Mouse (Mus musculus): ENCODE data around the gene Pou2f2.
"Not testable (repeated sequence)": the region's sequence is repeated elsewhere in the genome, so short reads cannot be mapped to it uniquely, and the experiment has no call there.

Gene Pou2f2

DNA sequence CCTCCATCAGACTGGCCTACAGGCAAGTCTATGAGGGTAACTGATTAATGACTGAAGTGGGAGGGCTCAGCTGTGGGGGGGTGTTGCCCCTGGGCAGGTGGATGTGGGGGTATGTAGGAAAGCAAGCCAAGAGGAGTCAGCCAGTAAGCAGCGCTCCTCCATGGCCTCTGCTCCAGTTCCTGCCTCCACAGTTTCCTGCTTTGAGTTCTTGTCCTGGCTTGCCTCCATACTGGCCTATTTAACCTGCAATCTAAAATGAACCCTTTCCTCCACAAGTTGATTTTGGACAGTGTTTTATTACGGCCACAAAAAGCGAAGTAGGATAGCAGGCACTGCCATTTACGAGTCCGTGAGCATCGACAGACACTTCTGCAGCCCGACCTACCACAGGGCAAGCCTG, 112.2 kb downstream of the Pou2f2 start:
- in situ Hi-C loops (cut with MboI): no loop called here

DNA sequence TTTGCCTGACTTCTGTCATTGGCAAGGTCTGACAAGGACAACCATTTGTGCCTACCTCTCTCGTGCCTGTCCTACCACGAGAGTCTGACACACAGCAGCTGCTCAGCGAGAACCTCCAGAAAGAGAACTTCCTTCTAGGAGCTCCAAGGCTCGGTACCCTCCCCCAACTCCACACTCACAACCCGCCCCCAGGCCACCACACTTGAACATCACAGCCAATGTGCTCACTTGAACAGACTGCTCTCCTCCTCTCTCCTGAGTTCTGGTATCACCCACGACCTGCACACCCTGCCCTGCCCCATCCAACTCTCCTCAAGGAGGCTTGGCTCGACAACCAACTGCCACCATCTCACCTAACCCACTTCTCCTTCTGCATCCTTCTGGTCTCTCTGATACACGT, 115.6 kb downstream of the Pou2f2 start:
- in situ Hi-C loops (cut with MboI): no loop called here

DNA sequence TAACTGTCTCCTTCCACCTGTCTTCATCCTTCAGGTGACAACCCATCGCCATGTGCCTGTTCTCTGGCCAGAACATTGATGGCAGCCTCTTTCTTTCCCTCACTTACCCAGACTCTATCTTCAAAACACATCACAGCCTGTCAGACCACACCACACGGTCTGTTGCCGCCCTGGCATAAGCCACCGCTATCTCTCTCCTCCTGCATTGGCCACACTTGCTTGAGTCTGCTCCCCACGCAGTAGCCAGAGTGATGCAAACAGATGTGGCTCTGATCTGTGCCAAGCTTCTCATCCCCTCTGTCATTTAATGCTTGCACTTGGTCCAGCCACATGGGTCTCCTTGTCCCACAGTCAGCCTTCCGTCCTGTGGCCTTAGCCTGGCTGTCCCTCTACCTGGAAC, 116.2 kb downstream of the Pou2f2 start:
- in situ Hi-C loops (cut with MboI): no loop called here

DNA sequence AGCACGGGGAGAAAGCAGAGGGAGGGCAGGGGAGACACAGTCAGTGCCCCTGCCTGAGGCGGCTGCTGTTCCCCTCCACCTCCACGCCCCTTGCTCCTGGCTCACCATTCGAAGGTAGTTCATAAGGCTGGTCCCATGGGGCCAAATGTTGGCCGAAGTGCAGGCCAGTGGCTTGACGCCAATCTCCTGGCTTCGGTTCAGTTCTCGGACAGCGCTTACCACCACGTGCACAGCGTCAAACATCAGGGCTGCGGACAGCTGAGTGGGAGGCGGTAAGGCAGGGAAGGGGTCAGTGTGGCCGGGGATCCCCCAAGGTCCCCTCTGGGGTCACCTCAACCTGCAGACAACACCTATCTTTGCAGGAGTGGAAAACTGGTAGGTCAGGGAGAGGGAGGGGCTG, 120.7 kb downstream of the Pou2f2 start:
- in situ Hi-C loops (cut with MboI): no loop called here

DNA sequence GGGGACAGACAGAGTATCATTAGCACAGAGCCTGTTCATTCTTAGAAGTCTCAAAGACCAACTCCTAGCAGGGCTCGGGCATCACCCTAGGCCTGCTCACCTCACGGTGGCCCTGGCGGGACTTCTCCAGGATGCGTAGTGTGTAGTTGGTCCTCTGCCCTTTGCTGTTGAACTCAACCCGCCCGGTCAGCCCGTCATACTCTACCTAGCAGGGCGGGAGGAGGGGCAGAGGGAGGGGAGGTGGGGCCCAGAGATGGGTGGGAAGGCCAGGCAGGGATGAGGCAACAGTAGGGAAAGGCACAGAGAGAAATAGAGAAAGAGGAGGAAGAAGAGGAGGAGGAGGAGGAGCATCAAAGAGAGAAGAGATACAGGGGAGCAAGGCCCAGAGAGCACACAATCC, 121.1 kb downstream of the Pou2f2 start:
- in situ Hi-C loops (cut with MboI): no loop called here

DNA sequence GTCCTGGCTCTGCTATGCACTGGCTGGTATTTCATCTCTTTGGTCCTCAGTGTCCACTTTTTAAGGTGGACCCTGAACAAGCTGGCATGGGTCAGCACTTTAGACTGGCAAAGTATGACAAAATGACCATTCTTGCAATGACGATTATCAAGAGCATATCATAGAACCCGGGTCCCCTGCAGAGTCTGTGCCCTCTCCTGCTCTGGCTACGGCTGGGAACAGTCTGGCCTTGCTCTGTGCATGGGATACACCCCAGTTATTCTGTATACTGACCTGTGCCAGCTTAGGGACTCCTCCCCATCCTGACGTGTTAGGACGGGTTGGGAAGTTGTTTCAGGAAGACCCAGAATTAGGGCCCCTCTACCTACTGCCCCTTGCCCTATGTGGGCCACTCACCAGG, 121.6 kb downstream of the Pou2f2 start:
- in situ Hi-C loops (cut with MboI): no loop called here

DNA sequence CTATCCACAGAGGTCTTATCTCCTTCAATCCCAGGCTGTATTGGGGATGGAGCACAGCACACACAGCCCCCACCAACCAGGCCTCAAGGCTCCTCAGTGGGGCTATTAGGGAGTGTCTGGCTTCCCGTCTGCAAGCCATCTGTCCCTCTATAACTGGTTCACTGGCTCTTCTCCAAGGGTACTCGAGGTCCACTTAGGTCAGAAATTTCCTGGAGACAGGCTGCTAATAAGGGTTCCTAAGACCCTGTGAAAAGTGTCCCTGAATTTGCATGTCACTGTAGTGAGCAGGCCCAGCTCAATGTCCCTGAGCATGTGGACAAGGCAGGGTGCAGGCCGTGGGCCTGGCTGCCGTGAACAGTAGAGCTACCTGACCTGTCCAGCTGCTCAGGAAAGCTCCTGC, 122.6 kb downstream of the Pou2f2 start:
- in situ Hi-C loops (cut with MboI): no loop called here

DNA sequence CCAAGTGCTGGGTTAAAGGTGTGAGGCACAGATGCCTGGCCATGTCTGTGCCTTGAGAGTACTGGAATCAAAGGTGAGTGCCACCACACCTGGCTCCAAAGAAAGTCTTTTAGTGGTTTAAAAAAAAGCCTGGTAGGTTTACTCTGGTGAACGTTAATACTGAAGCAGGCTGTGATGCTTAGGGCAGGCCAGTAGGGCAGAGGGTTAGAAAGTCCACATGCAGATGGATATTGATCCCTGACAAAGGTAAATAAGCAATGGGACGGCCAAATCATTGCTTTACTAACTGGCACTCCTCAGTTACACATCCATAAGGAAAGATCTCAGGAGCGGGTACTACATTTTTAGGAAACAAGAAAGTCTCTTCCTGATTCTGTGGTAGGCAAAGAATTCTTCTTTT, 126.9 kb downstream of the Pou2f2 start:
- in situ Hi-C loops (cut with MboI): no loop called here

DNA sequence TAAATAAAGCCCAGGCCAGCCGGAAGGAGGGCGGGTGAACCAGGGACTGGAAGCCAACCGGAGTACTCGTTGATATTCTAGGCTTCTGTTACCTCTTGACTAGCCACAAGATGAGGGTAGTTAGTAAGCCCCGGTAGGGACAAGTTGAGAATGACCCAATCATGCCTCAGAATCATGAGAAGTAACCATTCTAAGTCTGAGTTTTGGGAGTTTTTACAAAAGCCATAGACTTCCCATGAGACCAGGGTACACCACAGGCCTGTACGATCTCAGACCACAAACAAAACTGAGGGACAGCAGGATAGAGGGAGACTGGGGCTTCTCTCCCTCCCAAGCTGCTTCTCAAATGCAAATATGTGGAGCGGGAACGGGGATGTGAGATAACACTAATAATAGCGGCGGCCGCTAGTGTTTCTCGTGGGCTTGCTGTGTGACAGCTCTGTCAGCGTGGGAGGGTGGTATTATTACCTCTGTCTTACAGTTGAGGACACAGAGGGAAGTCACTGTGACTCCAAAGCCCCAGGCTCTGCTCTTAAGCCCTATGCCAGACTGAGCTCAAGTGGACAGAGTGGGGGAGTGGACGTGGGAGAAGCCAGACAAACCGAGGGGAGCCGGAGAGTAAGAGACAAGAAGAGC, 130.1 kb downstream of the Pou2f2 start:
- in situ Hi-C loops (cut with MboI): no loop called here

DNA sequence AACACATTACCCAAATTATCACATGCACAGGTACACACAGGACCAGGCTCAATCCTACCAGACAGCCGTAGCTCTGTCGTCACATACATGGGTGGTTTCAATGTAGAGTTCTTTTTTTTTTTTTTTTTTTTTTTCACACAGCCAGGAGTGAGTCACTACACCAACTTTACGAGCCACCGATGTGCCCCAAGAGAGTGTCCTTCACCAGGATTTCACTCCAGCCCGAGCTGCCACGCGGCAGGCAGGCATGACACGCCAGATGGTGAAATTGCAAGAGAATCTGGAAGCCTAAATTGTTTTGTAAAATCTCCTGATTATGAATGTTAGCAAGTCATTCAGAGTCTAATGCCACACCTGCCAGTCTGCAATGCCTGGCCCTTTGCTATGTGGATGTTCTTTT, 132.2 kb downstream of the Pou2f2 start:
- in situ Hi-C loops (cut with MboI): no loop called here

DNA sequence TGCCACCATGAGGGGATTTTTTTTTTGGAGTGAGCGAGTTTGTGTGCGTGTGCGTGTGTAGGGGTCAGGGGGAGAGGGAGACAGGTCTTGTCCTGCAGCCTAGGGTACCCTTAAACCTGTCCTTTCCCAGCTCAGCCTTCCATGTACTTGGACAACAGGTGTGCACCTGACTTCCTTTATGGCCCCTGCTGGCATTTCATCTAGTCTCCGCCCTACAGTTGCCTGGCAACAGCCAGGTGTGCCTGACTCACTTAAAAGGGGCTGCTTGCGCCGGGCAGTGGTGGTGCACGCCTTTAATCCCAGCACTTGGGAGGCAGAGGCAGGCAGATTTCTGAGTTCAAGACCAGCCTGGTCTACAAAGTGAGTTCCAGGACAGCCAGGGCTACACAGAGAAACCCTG, 134.9 kb downstream of the Pou2f2 start:
- in situ Hi-C loops (cut with MboI): not testable (repeated sequence)

DNA sequence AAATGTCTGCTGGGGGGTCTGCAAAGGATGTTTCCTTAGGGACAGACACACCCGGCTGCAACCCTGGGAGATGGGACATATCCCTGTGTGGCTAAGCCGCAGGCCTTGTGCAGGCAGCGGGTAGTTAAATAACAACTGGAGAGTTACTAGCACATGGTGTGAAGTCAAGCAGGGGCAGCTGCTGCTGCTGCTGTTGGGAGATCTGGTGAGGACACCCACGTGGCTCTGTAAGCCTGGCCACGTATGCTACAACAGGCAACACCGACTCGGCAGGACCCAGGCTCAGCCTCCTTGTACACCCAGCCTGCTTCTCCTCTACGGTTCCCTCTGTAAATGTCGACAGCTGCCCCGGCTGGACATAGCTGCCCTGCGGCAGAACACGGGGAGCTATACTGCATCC, 137.6 kb downstream of the Pou2f2 start:
- in situ Hi-C loops (cut with MboI): no loop called here

All from mature B cell (primary cell).